Mouse (Mus musculus) kidney, adult 11 months (tissue): Measurements from ENCODE around the gene 1700017D01Rik.
A peak's percentile ranks its signal among the peaks of the same experiment; 100 is the strongest.
"Not testable (repeated sequence)": the region's sequence is repeated elsewhere in the genome, so short reads cannot be mapped to it uniquely, and the experiment has no call there.

Experiments
- DNase-seq: peaks from one replicate; pipeline ENCODE4 v3.0.0; 2022

1700017D01Rik gene

GRCm38 (mm10) chr19:11130776-11131175 is at the start of gene 1700017D01Rik:
Gene 1700017D01Rik, minus strand, starts transcription at chr19:11130876.
- not testable (repeated sequence) for DNase-seq

- no peak for DNase-seq
Observed at GRCm38 (mm10) chr19:11177464-11177863, 46.8 kb upstream of the 1700017D01Rik start.

GRCm38 (mm10) chr19:11165172-11165571 is 34.5 kb upstream of the 1700017D01Rik start, which contains the start of gene 1700025F22Rik:
Gene 1700025F22Rik, minus strand, starts transcription at chr19:11165320.
- DNase-seq: no peak

- DNase-seq: not testable (repeated sequence)
Observed at GRCm38 (mm10) chr19:11157890-11158289, 27.2 kb upstream of the 1700017D01Rik start.

- no peak for DNase-seq
Observed at GRCm38 (mm10) chr19:11135336-11135735, 4.7 kb upstream of the 1700017D01Rik start.

- DNase-seq: no peak
Observed at GRCm38 (mm10) chr19:11134852-11135251, 4.2 kb upstream of the 1700017D01Rik start.

GRCm38 (mm10) chr19:11129702-11130101 is 974 bp downstream of the 1700017D01Rik start:
- DNase-seq: no peak

GRCm38 (mm10) chr19:11121016-11121420 is 9.7 kb downstream of the 1700017D01Rik start:
- DNase-seq: peak; percentile 9

- DNase-seq: no peak
Observed at GRCm38 (mm10) chr19:11119338-11119737, 11.3 kb downstream of the 1700017D01Rik start.

GRCm38 (mm10) chr19:11107746-11108145 is 22.9 kb downstream of the 1700017D01Rik start:
- no peak for DNase-seq

- DNase-seq: no peak
Observed at GRCm38 (mm10) chr19:11101880-11102279, 28.8 kb downstream of the 1700017D01Rik start.

- no peak for DNase-seq
Observed at GRCm38 (mm10) chr19:11098401-11098800, 32.3 kb downstream of the 1700017D01Rik start.

- DNase-seq: not testable (repeated sequence)
Observed at GRCm38 (mm10) chr19:11092131-11092530, 38.5 kb downstream of the 1700017D01Rik start.

- DNase-seq: no peak
Observed at GRCm38 (mm10) chr19:11080934-11081333, 49.7 kb downstream of the 1700017D01Rik start, which contains the start of gene Ms4a8a. Gene Ms4a8a, minus strand, starts transcription at chr19:11081102.

- no peak for DNase-seq
Observed at GRCm38 (mm10) chr19:11070364-11070763, 60.3 kb downstream of the 1700017D01Rik start.

GRCm38 (mm10) chr19:11065202-11065875 is 65.3 kb downstream of the 1700017D01Rik start:
- DNase-seq: no peak

- DNase-seq: no peak
Observed at GRCm38 (mm10) chr19:11060900-11061299, 69.8 kb downstream of the 1700017D01Rik start.

GRCm38 (mm10) chr19:11059967-11060366 is 70.7 kb downstream of the 1700017D01Rik start:
- no peak for DNase-seq

GRCm38 (mm10) chr19:11055700-11056099 is 75.0 kb downstream of the 1700017D01Rik start:
- DNase-seq: not testable (repeated sequence)

- DNase-seq: no peak
Observed at GRCm38 (mm10) chr19:11053277-11053676, 77.4 kb downstream of the 1700017D01Rik start.

- no peak for DNase-seq
Observed at GRCm38 (mm10) chr19:11052877-11053276, 77.8 kb downstream of the 1700017D01Rik start.

GRCm38 (mm10) chr19:11050286-11050685 is 80.4 kb downstream of the 1700017D01Rik start:
- no peak for DNase-seq

- DNase-seq: no peak
Observed at GRCm38 (mm10) chr19:11049426-11049825, 81.2 kb downstream of the 1700017D01Rik start.

GRCm38 (mm10) chr19:11048503-11048902 is 82.2 kb downstream of the 1700017D01Rik start:
- DNase-seq: no peak

- no peak for DNase-seq
Observed at GRCm38 (mm10) chr19:11048009-11048408, 82.7 kb downstream of the 1700017D01Rik start.
